Mouse (Mus musculus): Measurements from ENCODE around the gene Peg3. TPM values are rescaled to one million over a fixed set of nuclear protein-coding genes. Genes with fewer than 3 reads are reported as not detected.

The Peg3 gene
- polyA plus RNA-seq (2017; shearing (Covaris generic)) = not detected

DNA sequence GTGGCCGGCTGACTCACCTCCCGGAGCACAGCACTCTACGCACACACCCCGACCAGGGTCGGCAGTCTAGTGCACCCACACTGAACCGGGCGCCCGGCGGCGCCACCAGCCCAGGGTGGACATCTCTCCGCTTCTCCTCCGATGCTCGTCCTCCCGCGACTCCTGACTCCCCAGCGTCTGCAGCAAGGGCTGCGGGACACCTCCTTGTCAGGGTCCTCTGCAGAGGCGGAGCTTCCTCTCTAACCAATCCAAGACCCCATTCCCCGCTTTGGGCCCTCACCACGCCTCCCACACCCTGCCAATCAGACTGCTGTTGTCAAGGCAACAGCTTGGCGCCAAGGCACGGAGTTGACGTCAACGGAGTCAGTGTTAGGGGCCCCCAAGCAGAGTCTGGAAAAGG is at the start of gene Peg3, which contains the start of gene Usp29:
Gene Peg3 (minus strand): TSS at position 191 of the 400 bp plus-strand sequence.
Gene Usp29 (plus strand): TSS at position 338 of the 400 bp plus-strand sequence.

DNA sequence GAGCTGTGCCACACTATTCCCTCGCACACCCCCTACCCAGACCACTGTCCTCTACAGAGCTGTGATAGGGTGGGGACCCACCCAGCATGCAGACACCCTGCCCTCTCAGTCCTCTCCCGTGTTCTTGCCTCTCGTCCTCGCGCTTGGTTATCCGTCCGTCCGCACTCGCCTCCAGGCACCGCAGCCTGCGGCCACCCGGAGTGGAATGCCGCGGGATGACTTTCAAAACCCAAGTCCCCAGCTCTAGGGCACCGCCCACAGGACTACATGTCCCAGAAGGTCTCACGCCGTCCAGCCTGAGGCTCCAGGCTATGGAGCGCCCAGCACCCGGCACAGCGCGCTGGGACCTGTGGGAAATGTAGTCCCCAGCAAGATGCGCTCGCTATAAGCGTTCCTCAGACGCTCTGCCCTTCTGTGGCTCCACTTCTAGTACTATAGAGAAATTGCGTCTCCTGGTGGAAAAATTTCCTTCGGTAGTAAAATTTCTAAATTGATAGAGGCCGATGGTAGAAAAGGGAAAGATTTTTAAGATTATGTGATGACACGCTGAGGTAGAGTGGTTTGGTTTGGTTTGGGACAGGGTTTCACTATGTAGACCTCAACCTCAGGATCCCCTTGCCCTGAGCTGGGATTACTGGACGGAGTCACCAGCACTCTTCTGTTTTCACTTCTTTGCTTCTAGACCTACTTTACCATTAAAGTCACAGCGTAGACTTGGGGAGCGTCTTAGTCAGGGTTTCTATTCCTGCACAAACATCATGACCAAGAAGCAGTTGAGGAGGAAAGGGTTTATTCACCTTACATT is 33.8 kb downstream of the Peg3 start, which contains the start of gene Zim1:
Gene Zim1 (minus strand): TSS at position 210 of the 805 bp plus-strand sequence.

Other genes starting within 250 kb of the Peg3 start
- not detected for gene Olfr5, start 243.5 kb downstream of the Peg3 start, polyA plus RNA-seq (2017; shearing (Covaris generic))
- gene Olfr1347, start 230.7 kb downstream of the Peg3 start, polyA plus RNA-seq (2017; shearing (Covaris generic)) = not detected
- gene Olfr1348, start 221.7 kb downstream of the Peg3 start, polyA plus RNA-seq (2017; shearing (Covaris generic)) = not detected
- not detected for gene Olfr1349, start 207.5 kb downstream of the Peg3 start, polyA plus RNA-seq (2017; shearing (Covaris generic))
- not detected for gene Olfr1350, start 165.6 kb downstream of the Peg3 start, polyA plus RNA-seq (2017; shearing (Covaris generic))
- gene Zim1, start 34.0 kb downstream of the Peg3 start, polyA plus RNA-seq (2017; shearing (Covaris generic)) = not detected
- gene Usp29, start 147 bp upstream of the Peg3 start, polyA plus RNA-seq (2017; shearing (Covaris generic)) = not detected

Data from inflammation-experienced regulatory T-cells, adult 16 weeks (primary cell).